Mouse (Mus musculus): ENCODE measurements around the gene Tex21. TPM values are rescaled to one million over a fixed set of nuclear protein-coding genes. Genes with fewer than 3 reads are reported as not detected.

Gene Tex21
- polyA plus RNA-seq, 1 experiment from 2014 or later = not detected

DNA sequence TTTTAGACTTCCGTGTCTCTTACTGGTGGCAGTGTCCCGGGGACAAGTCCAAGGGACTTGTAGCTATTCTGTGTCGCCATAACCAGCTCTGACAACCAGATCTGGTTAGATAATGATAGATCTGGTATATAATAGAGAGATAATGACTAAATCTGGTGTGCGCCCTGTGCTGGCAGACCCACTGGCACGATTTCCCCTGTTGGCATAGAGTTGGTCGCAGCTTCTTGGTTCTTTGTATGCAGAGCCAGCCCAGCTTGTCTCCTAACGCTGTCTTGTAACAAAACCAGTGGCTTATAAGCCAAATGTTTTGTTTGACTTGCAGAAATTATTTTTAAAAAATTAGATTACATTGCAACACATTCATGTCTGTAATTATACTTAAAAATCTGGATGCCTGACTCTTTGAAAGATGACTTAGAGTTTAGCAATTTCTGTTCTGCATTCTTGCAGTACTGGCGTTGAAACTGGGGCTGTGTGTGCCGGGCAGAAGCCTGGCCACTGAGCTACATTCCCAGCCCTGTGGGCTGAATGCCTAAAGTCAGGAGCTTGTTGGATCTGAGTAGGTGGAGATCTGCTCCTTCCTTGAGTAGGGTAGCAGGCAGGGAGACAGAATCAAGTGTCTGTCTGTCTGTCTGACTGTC, 17.9 kb upstream of the Tex21 start:
- Histone ChIP-seq H3K4me1 (ENCODE audit: control insufficient read depth, insufficient read depth, low read depth, low read length) (no peaks in the 10 kb centered on the region), H3K9ac (ENCODE audit: low read depth, low read length) (no peak overlapping the region), H3K9me3 (ENCODE audit: control insufficient read depth, low read length) (no peaks in the 10 kb centered on the region), H3K27me3 (replicated peaks; ENCODE audit: control insufficient read depth, insufficient read depth, low read length) (no peaks in the 10 kb centered on the region), H3K4me2 (ENCODE audit: low read length) (no peak overlapping the region), H3K36me3 (ENCODE audit: control insufficient read depth, insufficient read depth, low read length) (no peaks in the 10 kb centered on the region), H3K4me3 (ENCODE audit: low read length) (no peak overlapping the region), H3K27ac (ENCODE audit: low read depth, low read length) (peak overlapping the region; percentile 67)
- peak; percentile 85; the same call in 1 of the 2 replicates for ATAC-seq
- 68% methylated on average over 9 of the region's 9 CpGs for WGBS

DNA sequence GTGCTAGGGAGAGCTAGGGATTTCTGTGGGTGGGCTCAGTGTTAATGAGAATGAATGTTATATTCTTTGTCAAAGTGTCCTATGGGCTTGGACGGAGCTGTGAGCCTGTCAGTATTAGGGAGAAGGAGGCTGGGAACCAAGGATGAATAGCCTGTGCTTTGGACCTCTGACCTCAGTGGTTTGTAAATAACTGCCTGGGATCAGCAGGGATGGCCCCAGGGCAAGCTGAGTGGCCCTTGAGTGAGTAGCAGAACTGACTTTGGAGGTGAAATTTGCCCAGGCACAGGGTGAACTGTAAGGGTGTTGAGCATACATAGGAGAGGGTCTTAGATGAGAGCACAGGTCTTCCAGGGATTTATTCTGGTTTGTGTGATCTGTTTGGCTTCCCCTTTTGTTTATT, 17.3 kb upstream of the Tex21 start:
- Histone ChIP-seq H3K4me3 (ENCODE audit: low read length) (no peak overlapping the region), H3K27me3 (replicated peaks; ENCODE audit: control insufficient read depth, insufficient read depth, low read length) (no peaks in the 10 kb centered on the region), H3K4me1 (ENCODE audit: control insufficient read depth, insufficient read depth, low read depth, low read length) (no peaks in the 10 kb centered on the region), H3K27ac (ENCODE audit: low read depth, low read length) (peak overlapping the region; percentile 51; the same call in 1 of the 2 replicates), H3K9ac (ENCODE audit: low read depth, low read length) (no peak overlapping the region), H3K4me2 (ENCODE audit: low read length) (no peak overlapping the region), H3K9me3 (ENCODE audit: control insufficient read depth, low read length) (no peaks in the 10 kb centered on the region), H3K36me3 (ENCODE audit: control insufficient read depth, insufficient read depth, low read length) (no peaks in the 10 kb centered on the region)
- ATAC-seq = no peak
- WGBS = 45% methylated on average over 1 of the region's 1 CpGs

DNA sequence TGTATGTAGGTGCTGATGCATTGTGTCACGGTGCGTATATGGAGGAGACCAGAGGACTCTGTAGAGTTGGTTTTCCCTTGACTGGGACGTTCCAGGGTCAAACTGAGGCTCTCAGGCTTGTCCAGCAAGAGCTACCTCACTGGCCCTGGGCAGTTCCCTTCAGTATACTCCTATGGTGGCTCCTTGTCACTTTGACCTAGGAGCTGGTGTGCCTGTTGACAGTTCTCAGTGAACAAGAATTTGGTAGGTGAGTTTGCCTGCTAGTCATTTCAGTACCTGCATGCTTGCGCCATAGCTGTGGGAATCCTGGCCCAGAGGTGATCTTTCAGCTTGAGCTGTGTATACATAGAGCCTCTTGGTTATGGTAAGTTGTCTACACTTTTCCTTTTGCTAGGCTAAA, 16.4 kb upstream of the Tex21 start:
- 98% methylated on average over 4 of the region's 4 CpGs for WGBS
- Histone ChIP-seq H3K9ac (ENCODE audit: low read depth, low read length) (no peak overlapping the region), H3K9me3 (ENCODE audit: control insufficient read depth, low read length) (no peaks in the 10 kb centered on the region), H3K27me3 (replicated peaks; ENCODE audit: control insufficient read depth, insufficient read depth, low read length) (no peaks in the 10 kb centered on the region), H3K36me3 (ENCODE audit: control insufficient read depth, insufficient read depth, low read length) (no peaks in the 10 kb centered on the region), H3K27ac (ENCODE audit: low read depth, low read length) (no peak overlapping the region), H3K4me3 (ENCODE audit: low read length) (no peak overlapping the region), H3K4me1 (ENCODE audit: control insufficient read depth, insufficient read depth, low read depth, low read length) (no peaks in the 10 kb centered on the region), H3K4me2 (ENCODE audit: low read length) (no peak overlapping the region)
- ATAC-seq = no peak

DNA sequence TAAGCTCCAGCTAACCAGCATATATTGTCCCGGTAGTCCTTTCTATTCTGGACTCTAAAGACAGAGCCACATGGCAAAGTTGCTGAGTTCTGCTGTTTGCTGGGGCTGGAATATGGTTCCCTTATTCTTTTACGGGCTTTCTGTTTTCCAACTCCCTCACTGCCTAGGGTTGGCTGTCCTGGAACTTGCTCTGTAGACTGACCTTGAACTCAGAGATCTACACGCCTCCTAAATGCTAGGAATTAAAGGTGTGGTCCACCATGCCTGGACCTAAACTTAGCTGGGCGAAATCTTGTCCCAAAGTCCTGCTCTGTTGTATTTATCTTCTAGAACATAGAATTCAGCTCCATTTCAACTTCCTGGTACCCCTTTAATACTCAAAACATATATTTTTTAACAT, 15.0 kb upstream of the Tex21 start:
- 91% methylated on average over 4 of the region's 4 CpGs for WGBS
- H3K4me3 ChIP-seq (ENCODE audit: low read length) = no peak overlapping the region
- H3K9me3 ChIP-seq (ENCODE audit: control insufficient read depth, low read length) = no peaks in the 10 kb centered on the region
- H3K4me2 ChIP-seq (ENCODE audit: low read length) = no peak overlapping the region
- no peaks in the 10 kb centered on the region for H3K36me3 ChIP-seq (ENCODE audit: control insufficient read depth, insufficient read depth, low read length)
- H3K27me3 ChIP-seq (replicated peaks; ENCODE audit: control insufficient read depth, insufficient read depth, low read length) = no peaks in the 10 kb centered on the region
- no peak overlapping the region for H3K9ac ChIP-seq (ENCODE audit: low read depth, low read length)
- ATAC-seq = no peak
- H3K4me1 ChIP-seq (ENCODE audit: control insufficient read depth, insufficient read depth, low read depth, low read length) = peaks cover under 1% of the 10 kb centered on the region; the same call in 1 of the 2 replicates
- no peak overlapping the region for H3K27ac ChIP-seq (ENCODE audit: low read depth, low read length)

DNA sequence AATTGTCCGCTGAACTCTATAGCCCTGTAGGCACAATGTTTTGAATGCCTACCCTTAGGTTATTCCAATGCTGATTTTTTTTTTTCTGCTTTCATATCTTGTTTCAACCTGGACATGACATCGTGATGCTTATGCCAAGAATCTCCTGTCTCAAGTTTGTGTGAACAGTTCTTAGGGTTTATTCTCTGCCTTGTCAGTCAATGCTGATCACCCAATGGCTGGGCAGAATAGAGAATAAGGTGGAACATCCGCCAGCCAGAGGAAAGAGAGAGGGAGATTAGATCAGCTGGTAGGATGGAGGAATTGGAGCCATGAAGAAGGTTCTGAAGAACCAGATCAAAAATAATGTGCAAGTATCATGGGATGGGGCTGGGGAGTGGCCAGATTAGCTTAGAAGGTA, 14.1 kb upstream of the Tex21 start:
- H3K27ac ChIP-seq (ENCODE audit: low read depth, low read length) = no peak overlapping the region
- no peaks in the 10 kb centered on the region for H3K27me3 ChIP-seq (replicated peaks; ENCODE audit: control insufficient read depth, insufficient read depth, low read length)
- H3K9me3 ChIP-seq (ENCODE audit: control insufficient read depth, low read length) = no peaks in the 10 kb centered on the region
- H3K9ac ChIP-seq (ENCODE audit: low read depth, low read length) = no peak overlapping the region
- no peak overlapping the region for H3K4me3 ChIP-seq (ENCODE audit: low read length)
- 89% methylated on average over 3 of the region's 3 CpGs for WGBS
- H3K4me2 ChIP-seq (ENCODE audit: low read length) = no peak overlapping the region
- no peak for ATAC-seq
- no peaks in the 10 kb centered on the region for H3K36me3 ChIP-seq (ENCODE audit: control insufficient read depth, insufficient read depth, low read length)
- H3K4me1 ChIP-seq (ENCODE audit: control insufficient read depth, insufficient read depth, low read depth, low read length) = peaks cover 8% of the 10 kb centered on the region

DNA sequence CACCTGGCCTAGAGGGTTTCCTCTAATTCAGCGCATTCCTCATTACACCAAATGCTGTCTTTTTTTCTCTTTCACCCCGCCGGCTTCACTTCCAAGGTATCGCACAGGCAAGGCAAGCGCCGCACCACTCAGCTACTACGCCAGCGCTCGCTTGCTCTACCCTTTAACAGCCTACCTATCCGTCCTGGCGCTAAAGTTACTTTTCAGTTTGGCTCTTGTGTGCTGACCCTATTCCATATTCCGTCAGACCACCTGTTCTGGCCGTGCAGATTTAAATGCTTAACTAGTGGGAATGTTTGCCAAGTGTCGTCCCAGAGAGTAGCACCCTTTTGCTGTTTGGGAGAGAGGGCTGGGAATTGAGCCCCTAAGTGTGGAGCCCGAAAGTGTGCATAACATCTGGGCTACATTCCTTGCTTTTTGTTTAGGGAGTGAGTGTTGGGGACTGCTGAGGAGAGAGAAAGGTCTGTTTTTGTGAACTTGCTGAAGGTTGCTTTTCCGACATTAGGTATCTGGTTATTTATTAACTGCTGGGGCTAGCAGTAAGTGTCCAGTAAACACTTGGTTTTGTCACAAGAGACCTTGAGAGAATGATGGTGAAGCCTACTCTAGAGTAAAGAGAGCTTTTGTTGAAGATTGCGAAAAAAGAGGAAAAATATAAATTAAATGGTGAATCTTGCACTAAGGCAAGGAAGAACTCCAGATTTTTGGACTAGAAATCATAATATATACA, 9.7 kb upstream of the Tex21 start:
- 8% methylated on average over 17 of the region's 17 CpGs for WGBS
- Histone ChIP-seq H3K4me2 (ENCODE audit: low read length) (peak overlapping the region; percentile 97), H3K27ac (ENCODE audit: low read depth, low read length) (no peak overlapping the region), H3K9ac (ENCODE audit: low read depth, low read length) (peak overlapping the region; percentile 79), H3K9me3 (ENCODE audit: control insufficient read depth, low read length) (no peaks in the 10 kb centered on the region), H3K4me3 (ENCODE audit: low read length) (peak overlapping the region; percentile 78), H3K36me3 (ENCODE audit: control insufficient read depth, insufficient read depth, low read length) (no peaks in the 10 kb centered on the region), H3K27me3 (replicated peaks; ENCODE audit: control insufficient read depth, insufficient read depth, low read length) (no peaks in the 10 kb centered on the region), H3K4me1 (ENCODE audit: control insufficient read depth, insufficient read depth, low read depth, low read length) (peaks cover 14% of the 10 kb centered on the region)
- ATAC-seq = no peak

DNA sequence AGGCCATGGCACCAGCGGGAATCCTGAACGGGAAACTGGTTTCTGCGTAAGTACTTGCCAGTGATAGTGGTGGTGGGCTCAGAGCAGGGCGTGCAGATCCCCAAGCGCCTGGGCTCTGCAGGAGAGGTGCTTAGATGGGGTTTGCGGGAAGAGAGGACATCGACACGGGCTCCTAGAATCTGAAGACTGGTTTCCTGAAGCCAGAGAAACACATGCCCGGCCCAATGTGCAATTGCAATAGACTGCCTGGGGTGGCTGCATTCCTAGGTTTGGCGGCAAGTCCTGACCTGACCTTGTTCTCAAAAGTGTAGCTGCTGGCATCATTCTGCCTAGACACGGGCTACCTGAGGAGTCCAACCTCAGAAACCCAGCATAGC, 8.9 kb upstream of the Tex21 start:
- WGBS = 0% methylated on average over 11 of the region's 11 CpGs
- H3K9ac ChIP-seq (ENCODE audit: low read depth, low read length) = peak overlapping the region; percentile 79
- peak overlapping the region; percentile 97 for H3K4me2 ChIP-seq (ENCODE audit: low read length)
- H3K4me3 ChIP-seq (ENCODE audit: low read length) = peak overlapping the region; percentile 78
- H3K27ac ChIP-seq (ENCODE audit: low read depth, low read length) = peak overlapping the region; percentile 84
- H3K36me3 ChIP-seq (ENCODE audit: control insufficient read depth, insufficient read depth, low read length) = no peaks in the 10 kb centered on the region
- no peaks in the 10 kb centered on the region for H3K27me3 ChIP-seq (replicated peaks; ENCODE audit: control insufficient read depth, insufficient read depth, low read length)
- no peak for ATAC-seq
- H3K9me3 ChIP-seq (ENCODE audit: control insufficient read depth, low read length) = no peaks in the 10 kb centered on the region
- H3K4me1 ChIP-seq (ENCODE audit: control insufficient read depth, insufficient read depth, low read depth, low read length) = peaks cover 14% of the 10 kb centered on the region

DNA sequence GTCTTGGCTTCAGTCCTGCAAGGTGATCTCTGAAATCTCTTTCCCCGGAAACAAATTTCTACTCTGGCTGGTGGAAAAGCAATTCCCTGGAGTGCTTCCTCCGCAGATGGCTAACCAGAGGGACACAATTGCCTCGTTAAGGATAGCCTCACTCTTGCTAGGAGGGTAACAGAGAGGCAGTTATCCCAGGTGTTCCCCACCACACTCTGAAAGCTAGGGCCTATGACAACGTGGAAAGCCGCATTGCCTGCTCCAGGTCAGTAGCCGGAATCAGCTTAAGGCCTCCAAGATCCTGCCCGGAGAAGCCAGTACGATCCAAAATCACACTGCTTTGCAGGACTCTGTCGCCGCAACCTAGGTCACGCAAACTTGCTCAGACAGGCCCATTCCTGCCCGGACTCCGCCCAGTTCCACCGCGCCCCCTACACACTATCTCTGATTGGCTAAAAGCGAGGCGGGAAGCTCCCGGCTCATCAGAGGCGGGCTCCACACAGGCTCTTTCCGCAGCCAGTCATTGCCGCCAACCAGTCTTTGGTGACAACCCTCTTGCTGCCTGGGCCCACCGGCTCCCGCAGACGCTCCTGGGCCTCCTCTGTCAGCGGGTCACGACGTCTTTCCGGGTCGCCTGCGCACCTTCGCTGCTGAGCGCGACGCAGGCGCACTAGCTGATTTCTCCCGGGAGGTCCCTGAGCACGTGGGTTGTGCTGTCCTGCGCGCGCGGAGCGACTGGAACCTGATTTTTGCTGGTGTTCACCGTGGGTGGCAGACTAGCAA, 8.4 kb upstream of the Tex21 start, which contains the start of gene Mthfd1:
TSS of gene Mthfd1 (plus strand) at position 574 of the 774 bp plus-strand sequence.
- Histone ChIP-seq H3K9ac (ENCODE audit: low read depth, low read length) (peak within 1 kb of the TSS; percentile 79), H3K4me2 (ENCODE audit: low read length) (peak within 1 kb of the TSS; percentile 97), H3K4me1 (ENCODE audit: control insufficient read depth, insufficient read depth, low read depth, low read length) (peaks cover 14% of the 10 kb centered on the region), H3K27ac (ENCODE audit: low read depth, low read length) (peak within 1 kb of the TSS; percentile 84), H3K27me3 (replicated peaks; ENCODE audit: control insufficient read depth, insufficient read depth, low read length) (no peaks in the 10 kb centered on the region), H3K36me3 (ENCODE audit: control insufficient read depth, insufficient read depth, low read length) (no peaks in the 10 kb centered on the region), H3K9me3 (ENCODE audit: control insufficient read depth, low read length) (no peaks in the 10 kb centered on the region), H3K4me3 (ENCODE audit: low read length) (peak within 1 kb of the TSS; percentile 78)
- ATAC-seq = peak; percentile 100
- 2% methylated on average over 43 of the region's 43 CpGs for WGBS

DNA sequence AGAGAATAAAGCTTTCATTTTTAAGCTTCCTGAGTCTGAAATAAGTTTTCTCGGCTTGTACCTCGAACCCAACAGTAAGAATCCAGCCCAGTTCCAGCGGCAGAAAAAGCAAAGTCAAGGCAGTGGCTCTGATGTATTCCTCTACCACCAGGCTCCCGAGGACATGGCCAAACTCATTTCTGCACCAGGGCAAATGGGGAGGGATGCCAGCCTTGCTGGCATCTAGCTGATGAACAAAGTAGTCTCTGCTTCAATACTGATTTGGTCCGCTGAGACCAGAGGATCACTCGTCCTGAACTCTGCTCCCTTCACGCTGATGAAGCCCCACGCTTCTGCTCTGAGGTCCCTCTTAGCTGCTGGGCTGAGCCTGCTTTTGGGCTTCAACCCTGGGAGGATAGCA, 7.4 kb upstream of the Tex21 start:
- H3K9me3 ChIP-seq (ENCODE audit: control insufficient read depth, low read length) = no peaks in the 10 kb centered on the region
- no peak overlapping the region for H3K27ac ChIP-seq (ENCODE audit: low read depth, low read length)
- no peaks in the 10 kb centered on the region for H3K27me3 ChIP-seq (replicated peaks; ENCODE audit: control insufficient read depth, insufficient read depth, low read length)
- H3K36me3 ChIP-seq (ENCODE audit: control insufficient read depth, insufficient read depth, low read length) = no peaks in the 10 kb centered on the region
- no peak for ATAC-seq
- no peak overlapping the region for H3K9ac ChIP-seq (ENCODE audit: low read depth, low read length)
- 74% methylated on average over 8 of the region's 8 CpGs for WGBS
- peaks cover 14% of the 10 kb centered on the region for H3K4me1 ChIP-seq (ENCODE audit: control insufficient read depth, insufficient read depth, low read depth, low read length)
- no peak overlapping the region for H3K4me3 ChIP-seq (ENCODE audit: low read length)
- H3K4me2 ChIP-seq (ENCODE audit: low read length) = no peak overlapping the region

Measured in hindbrain, embryonic 16.5 days (tissue).